Mouse (Mus musculus) midbrain, embryonic 13.5 days (tissue): ENCODE data around the gene Bcl7b. TPM values are rescaled to one million over a fixed set of nuclear protein-coding genes. Genes with fewer than 3 reads are reported as not detected.
A peak's percentile ranks its signal among the peaks of the same experiment; 100 is the strongest.

ENCODE experiments used
- ATAC-seq: fragments of 200-750 bp; cut with Nextera tagmentation; 2 replicates; pipeline ENCODE4 v1.8.0; 2017; ENCODE audit warnings: mild to moderate bottlenecking, moderate TSS enrichment, moderate library complexity
- H3K27ac ChIP-seq: fragments of 300-500 bp; sonication (generic); 2 replicates; pipeline ENCODE4 v1.5.1; 2015; ENCODE audit warnings: inconsistent platforms, mild to moderate bottlenecking, moderate library complexity
- H3K27me3 ChIP-seq: fragments of 300-500 bp; sonication (generic); 2 replicates; pipeline ENCODE4 v1.6.1; 2015; ENCODE audit warnings: mild to moderate bottlenecking, inconsistent platforms
- H3K36me3 ChIP-seq: fragments of 300-500 bp; sonication (generic); 2 replicates; pipeline ENCODE4 v1.6.1; 2015; ENCODE audit warnings: mild to moderate bottlenecking, inconsistent platforms
- H3K4me1 ChIP-seq: fragments of 300-500 bp; sonication (generic); replicated peaks from 2 replicates; pipeline ENCODE4 v1.6.1; 2015; ENCODE audit warnings: inconsistent platforms
- H3K4me2 ChIP-seq: fragments of 300-500 bp; sonication (generic); replicated peaks from 2 replicates; pipeline ENCODE4 v1.6.1; 2015; ENCODE audit warnings: moderate library complexity, mild to moderate bottlenecking, inconsistent platforms
- H3K4me3 ChIP-seq: fragments of 300-500 bp; sonication (generic); replicated peaks from 2 replicates; pipeline ENCODE4 v1.5.1; 2015; ENCODE audit warnings: mild to moderate bottlenecking, inconsistent platforms
- H3K9ac ChIP-seq: fragments of 300-500 bp; sonication (generic); replicated peaks from 2 replicates; pipeline ENCODE4 v1.6.1; 2015; ENCODE audit warnings: mild to moderate bottlenecking, inconsistent platforms
- H3K9me3 ChIP-seq: fragments of 300-500 bp; sonication (generic); 2 replicates; pipeline ENCODE4 v1.6.1; 2016; ENCODE audit warnings: mild to moderate bottlenecking, inconsistent platforms
- WGBS: fragments of 180-500 bp; shearing (Covaris S2); methylation state at CpG from one replicate; pipeline ENCODE4 v1.1.7; 2015; 5-methylcytosine and 5-hydroxymethylcytosine counted together
- polyA plus RNA-seq: library from polyadenylated mRNA; unstranded; fragments of >200 nt; fragmentation: Nextera tagmentation; extraction: Ambion mirVana; gene quantifications from 2 replicates; pipeline ENCODE4 v1.2.1, GENCODE M21; 2015

The Bcl7b gene
- 49.6 and 51.2 TPM in 2 replicates for polyA plus RNA-seq

GRCm38 (mm10) chr5:135168063-135169062, at the start of gene Bcl7b:
Gene Bcl7b (plus strand): TSS chr5:135168283.
- peak within 1 kb of the TSS; percentile 99 for H3K27ac ChIP-seq
- H3K4me2 ChIP-seq = peak within 1 kb of the TSS; percentile 73
- H3K4me3 ChIP-seq = peak within 1 kb of the TSS; percentile 64
- H3K36me3 ChIP-seq = peaks cover 22% of the 10 kb centered on the region
- 2% methylated on average over 86 of the region's 95 CpGs for WGBS
- peaks cover 14% of the 10 kb centered on the region for H3K4me1 ChIP-seq
- peak within 1 kb of the TSS; percentile 80 for H3K9ac ChIP-seq
- no peaks in the 10 kb centered on the region for H3K9me3 ChIP-seq
- ATAC-seq = peak; percentile 97
- no peaks in the 10 kb centered on the region for H3K27me3 ChIP-seq

- Histone ChIP-seq H3K4me1 (no peaks in the 10 kb centered on the region), H3K9ac (no peak overlapping the region), H3K36me3 (no peaks in the 10 kb centered on the region), H3K4me3 (no peak overlapping the region), H3K4me2 (no peak overlapping the region), H3K27ac (no peak overlapping the region), H3K27me3 (0 out of 2 replicates have a peak, but pooled peaks cover 5% of the 10 kb centered on the region), H3K9me3 (no peaks in the 10 kb centered on the region)
- ATAC-seq = no peak
- 30% methylated on average over 6 of the region's 6 CpGs for WGBS
Observed at GRCm38 (mm10) chr5:135118589-135119081, 49.4 kb upstream of the Bcl7b start.

- Histone ChIP-seq H3K9me3 (no peaks in the 10 kb centered on the region), H3K27me3 (0 out of 2 replicates have a peak, but pooled peaks cover 5% of the 10 kb centered on the region), H3K4me2 (no peak overlapping the region), H3K36me3 (no peaks in the 10 kb centered on the region), H3K9ac (no peak overlapping the region), H3K27ac (no peak overlapping the region), H3K4me1 (no peaks in the 10 kb centered on the region), H3K4me3 (no peak overlapping the region)
- 64% methylated on average over 4 of the region's 4 CpGs for WGBS
- ATAC-seq = no peak
Observed at GRCm38 (mm10) chr5:135120753-135121152, 47.3 kb upstream of the Bcl7b start.

- no peaks in the 10 kb centered on the region for H3K27me3 ChIP-seq
- H3K9me3 ChIP-seq = no peaks in the 10 kb centered on the region
- ATAC-seq = no peak
Observed at GRCm38 (mm10) chr5:135126121-135126520, 42.0 kb upstream of the Bcl7b start.

GRCm38 (mm10) chr5:135127669-135128068, 40.4 kb upstream of the Bcl7b start:
- H3K36me3 ChIP-seq = no peaks in the 10 kb centered on the region
- 88% methylated on average over 6 of the region's 6 CpGs for WGBS
- H3K27me3 ChIP-seq = peaks cover 6% of the 10 kb centered on the region
- no peak for ATAC-seq
- no peak overlapping the region for H3K27ac ChIP-seq
- no peaks in the 10 kb centered on the region for H3K9me3 ChIP-seq
- H3K4me1 ChIP-seq = no peaks in the 10 kb centered on the region
- H3K9ac ChIP-seq = no peak overlapping the region
- no peak overlapping the region for H3K4me2 ChIP-seq
- H3K4me3 ChIP-seq = no peak overlapping the region

More at GRCm38 (mm10) chr5:135126121-135126520, 42.0 kb upstream of the Bcl7b start:
- no peak overlapping the region for H3K27ac ChIP-seq
- 58% methylated on average over 6 of the region's 6 CpGs for WGBS
- no peaks in the 10 kb centered on the region for H3K36me3 ChIP-seq
- H3K4me1 ChIP-seq = no peaks in the 10 kb centered on the region
- H3K4me3 ChIP-seq = no peak overlapping the region
- no peak overlapping the region for H3K4me2 ChIP-seq
- no peak overlapping the region for H3K9ac ChIP-seq

- peaks cover 27% of the 10 kb centered on the region for H3K27me3 ChIP-seq
- WGBS = 91% methylated on average over 4 of the region's 4 CpGs
Observed at GRCm38 (mm10) chr5:135129747-135130146, 38.3 kb upstream of the Bcl7b start.

GRCm38 (mm10) chr5:135133736-135134405, 34.2 kb upstream of the Bcl7b start:
- H3K4me2 ChIP-seq = peak overlapping the region; percentile 45
- H3K4me1 ChIP-seq = peaks cover 10% of the 10 kb centered on the region
- 4% methylated on average over 26 of the region's 26 CpGs for WGBS
- no peaks in the 10 kb centered on the region for H3K36me3 ChIP-seq
- no peak; the same call in 1 of the 2 replicates for ATAC-seq
- H3K9ac ChIP-seq = no peak overlapping the region
- H3K27ac ChIP-seq = no peak overlapping the region
- no peaks in the 10 kb centered on the region for H3K9me3 ChIP-seq
- H3K4me3 ChIP-seq = peak overlapping the region; percentile 22
- H3K27me3 ChIP-seq = peaks cover 36% of the 10 kb centered on the region

More at GRCm38 (mm10) chr5:135129747-135130146, 38.3 kb upstream of the Bcl7b start:
- Histone ChIP-seq H3K4me1 (peaks cover 10% of the 10 kb centered on the region), H3K36me3 (no peaks in the 10 kb centered on the region), H3K4me3 (no peak overlapping the region), H3K9me3 (no peaks in the 10 kb centered on the region), H3K4me2 (no peak overlapping the region), H3K27ac (no peak overlapping the region), H3K9ac (no peak overlapping the region)
- no peak for ATAC-seq

- Histone ChIP-seq H3K4me3 (peak overlapping the region; percentile 22), H3K36me3 (no peaks in the 10 kb centered on the region), H3K9me3 (no peaks in the 10 kb centered on the region), H3K9ac (no peak overlapping the region), H3K4me2 (peak overlapping the region; percentile 45), H3K27ac (no peak overlapping the region), H3K27me3 (peaks cover 36% of the 10 kb centered on the region), H3K4me1 (peaks cover 10% of the 10 kb centered on the region)
- ATAC-seq = no peak
- WGBS = 4% methylated on average over 8 of the region's 8 CpGs
Observed at GRCm38 (mm10) chr5:135134534-135134933, 33.5 kb upstream of the Bcl7b start.

- H3K4me3 ChIP-seq = no peak overlapping the region
- no peaks in the 10 kb centered on the region for H3K9me3 ChIP-seq
- no peak overlapping the region for H3K27ac ChIP-seq
- H3K4me2 ChIP-seq = no peak overlapping the region
- H3K9ac ChIP-seq = no peak overlapping the region
- 74% methylated on average over 2 of the region's 2 CpGs for WGBS
- H3K27me3 ChIP-seq = peaks cover 8% of the 10 kb centered on the region
- H3K36me3 ChIP-seq = no peaks in the 10 kb centered on the region
- no peak for ATAC-seq
- H3K4me1 ChIP-seq = no peaks in the 10 kb centered on the region
Observed at GRCm38 (mm10) chr5:135139881-135140280, 28.2 kb upstream of the Bcl7b start.

GRCm38 (mm10) chr5:135144469-135144868, 23.6 kb upstream of the Bcl7b start:
- Histone ChIP-seq H3K4me2 (no peak overlapping the region), H3K27me3 (no peaks in the 10 kb centered on the region), H3K27ac (no peak overlapping the region), H3K36me3 (no peaks in the 10 kb centered on the region), H3K4me3 (no peak overlapping the region), H3K4me1 (peaks cover 10% of the 10 kb centered on the region), H3K9ac (no peak overlapping the region), H3K9me3 (no peaks in the 10 kb centered on the region)
- 70% methylated on average over 4 of the region's 4 CpGs for WGBS
- ATAC-seq = no peak

GRCm38 (mm10) chr5:135145532-135145931, 22.6 kb upstream of the Bcl7b start:
- Histone ChIP-seq H3K36me3 (no peaks in the 10 kb centered on the region), H3K4me3 (no peak overlapping the region), H3K27me3 (no peaks in the 10 kb centered on the region), H3K9me3 (no peaks in the 10 kb centered on the region), H3K27ac (no peak overlapping the region), H3K9ac (no peak overlapping the region), H3K4me1 (peaks cover 17% of the 10 kb centered on the region), H3K4me2 (no peak overlapping the region)
- no peak for ATAC-seq
- 85% methylated on average over 3 of the region's 3 CpGs for WGBS

- Histone ChIP-seq H3K4me3 (no peak overlapping the region), H3K4me2 (no peak overlapping the region), H3K4me1 (peaks cover 17% of the 10 kb centered on the region), H3K27ac (no peak overlapping the region), H3K36me3 (no peaks in the 10 kb centered on the region), H3K9ac (no peak overlapping the region), H3K27me3 (no peaks in the 10 kb centered on the region), H3K9me3 (no peaks in the 10 kb centered on the region)
- no peak for ATAC-seq
Observed at GRCm38 (mm10) chr5:135145955-135146354, 22.1 kb upstream of the Bcl7b start.
